7 mouse cellular contexts compared by ENCODE assay signal in genomic region chr7:128524641-128525040, GRCm38 (mm10). TPM values are rescaled to one million over a fixed set of nuclear protein-coding genes. Genes with fewer than 3 reads are reported as not detected.
DNase-seq lines count a peak whose midpoint lies in the region; ATAC-seq and TF ChIP-seq lines count a peak whose summit lies in the region.

No protein-coding gene starts in this region.

- no peak overlapping the region; the same call in 1 of the 2 replicates for H3K27ac ChIP-seq in embryonic facial prominence, embryonic 10.5 days (replicated peaks)
- no peak overlapping the region for H3K27ac ChIP-seq in hindbrain, embryonic 15.5 days (replicated peaks)
- no peak overlapping the region for H3K27ac ChIP-seq in neural tube, embryonic 13.5 days (replicated peaks)

- TF ChIP-seq CTCF in lung, adult 2 months (IDR thresholded peaks at IDR 0.05; ENCODE audit: insufficient read depth, low read length), result no peak

- peak overlapping the region; percentile 60 for H3K4me3 ChIP-seq in lung, adult 2 months (replicated peaks; ENCODE audit: extremely low read depth, low read depth, low read length)
- H3K4me3 ChIP-seq in embryonic facial prominence, embryonic 10.5 days, result peak overlapping the region; percentile 76
- 0 out of 2 replicates have a peak overlapping the region, but pooled peaks have one; percentile 43 for H3K4me3 ChIP-seq in hindbrain, embryonic 15.5 days
- H3K4me3 ChIP-seq in neural tube, embryonic 13.5 days, result peak overlapping the region; percentile 44

- H3K27me3 ChIP-seq in embryonic facial prominence, embryonic 10.5 days (replicated peaks; ENCODE audit: low read depth, poor library complexity, severe bottlenecking), result peaks cover 23% of the 10 kb centered on the region
- peaks cover 25% of the 10 kb centered on the region for H3K27me3 ChIP-seq in hindbrain, embryonic 15.5 days
- peaks cover 41% of the 10 kb centered on the region for H3K27me3 ChIP-seq in neural tube, embryonic 13.5 days

- H3K4me1 ChIP-seq in lung, adult 2 months (ENCODE audit: control insufficient read depth, insufficient read depth, low read length), result peaks cover 16% of the 10 kb centered on the region
- H3K4me1 ChIP-seq in embryonic facial prominence, embryonic 10.5 days, result peaks cover 36% of the 10 kb centered on the region
- peaks cover 24% of the 10 kb centered on the region for H3K4me1 ChIP-seq in hindbrain, embryonic 15.5 days (replicated peaks)
- H3K4me1 ChIP-seq in neural tube, embryonic 13.5 days (replicated peaks), result peaks cover 31% of the 10 kb centered on the region

- H3K9ac ChIP-seq in hindbrain, embryonic 15.5 days, result 0 out of 2 replicates have a peak overlapping the region, but pooled peaks have one; percentile 37
- no peak overlapping the region for H3K9ac ChIP-seq in neural tube, embryonic 13.5 days

- no peaks in the 10 kb centered on the region for H3K9me3 ChIP-seq in embryonic facial prominence, embryonic 10.5 days
- H3K9me3 ChIP-seq in hindbrain, embryonic 15.5 days, result no peaks in the 10 kb centered on the region
- no peaks in the 10 kb centered on the region for H3K9me3 ChIP-seq in neural tube, embryonic 13.5 days

- no peak for ATAC-seq in hindbrain, embryonic 15.5 days (ENCODE audit: low FRiP score, low read depth)
- ATAC-seq in neural tube, embryonic 13.5 days (ENCODE audit: low read depth), result no peak

- WGBS in lung, adult 2 months, result 37% methylated on average over 3 of the region's 3 CpGs
- WGBS in embryonic facial prominence, embryonic 10.5 days, result 85% methylated on average over 3 of the region's 3 CpGs
- WGBS in hindbrain, embryonic 15.5 days, result 88% methylated on average over 3 of the region's 3 CpGs
- 87% methylated on average over 3 of the region's 3 CpGs for WGBS in neural tube, embryonic 13.5 days

- TF ChIP-seq POLR2A in lung, adult 2 months (IDR thresholded peaks at IDR 0.05; ENCODE audit: borderline replicate concordance, extremely low read depth, low read depth, low read length), result no peak

- no peaks in the 10 kb centered on the region for H3K36me3 ChIP-seq in embryonic facial prominence, embryonic 10.5 days (replicated peaks)
- no peaks in the 10 kb centered on the region for H3K36me3 ChIP-seq in hindbrain, embryonic 15.5 days
- no peaks in the 10 kb centered on the region for H3K36me3 ChIP-seq in neural tube, embryonic 13.5 days

- H3K4me2 ChIP-seq in hindbrain, embryonic 15.5 days, result peak overlapping the region; percentile 66
- peak overlapping the region; percentile 62 for H3K4me2 ChIP-seq in neural tube, embryonic 13.5 days

- no peak for DNase-seq in lung, adult 2 months
- no peak for DNase-seq in lung, postnatal 4 days
- no peak for DNase-seq in embryonic facial prominence, embryonic 10.5 days (ENCODE audit: low spot score)
- no peak for DNase-seq in urinary bladder, adult 18-20 months (ENCODE audit: low spot score in 2 of 2)
- no peak for DNase-seq in urinary bladder, postnatal 36 days (ENCODE audit: low spot score in 2 of 2)

RNA-seq across cellular contexts. Expression of gene Bag3, which starts 1.2 kb away (rescaled TPM):
- polyA plus RNA-seq in lung, adult 2 months (2012; rRNA removed), result 58.6 and 60.3 TPM in 2 replicates
- 11.2 and 11.5 TPM in 2 replicates for polyA plus RNA-seq in embryonic facial prominence, embryonic 10.5 days (2016; fragmentation: Nextera tagmentation; extraction: Ambion mirVana)
- 2.6 and 3.9 TPM in 2 replicates for polyA plus RNA-seq in hindbrain, embryonic 15.5 days (2015; fragmentation: Nextera tagmentation; extraction: Ambion mirVana)
- 3.2 and 3.6 TPM in 2 replicates for polyA plus RNA-seq in neural tube, embryonic 13.5 days (2015; fragmentation: Nextera tagmentation; extraction: Ambion mirVana)
